Mouse (Mus musculus): ENCODE data around the gene Duox1.

GRCm38 (mm10) chr2:122368995-122369739 is 53.7 kb downstream of the Duox1 start, which contains the start of gene Shf:
- TF ChIP-seq CTCF (IDR thresholded peaks at IDR 0.05; ENCODE audit: low read depth, low read length) (no peak), POLR2A (IDR thresholded peaks at IDR 0.05; ENCODE audit: insufficient read depth, low read length) (peak; percentile 28), EP300 (IDR thresholded peaks at IDR 0.05; ENCODE audit: insufficient read depth, low read depth, low read length) (no peak)

All from ES-Bruce4 (cell line).